Mouse (Mus musculus) heart, adult 2 months (tissue): Measurements from ENCODE around the gene Car9.

Experiments used
- CTCF ChIP-seq: fragments of 200-600 bp; IDR thresholded peaks from 2 replicates; pipeline ENCODE4 v1.8.1; 2022; ENCODE audit warnings: antibody characterized with exemption, mild to moderate bottlenecking, moderate library complexity
- EP300 ChIP-seq: fragments of 200-500 bp; IDR thresholded peaks from 2 replicates; pipeline ENCODE4 v1.6.1; 2011; ENCODE audit warnings: low read depth, low read length, control low read depth; ENCODE audit not compliant: insufficient read depth
- POLR2A ChIP-seq: fragments of 200-500 bp; IDR thresholded peaks from 2 replicates; pipeline ENCODE4 v1.6.1; 2011; ENCODE audit warnings: mild to moderate bottlenecking, low read depth, low read length, control low read depth; ENCODE audit not compliant: insufficient read depth

DNA sequence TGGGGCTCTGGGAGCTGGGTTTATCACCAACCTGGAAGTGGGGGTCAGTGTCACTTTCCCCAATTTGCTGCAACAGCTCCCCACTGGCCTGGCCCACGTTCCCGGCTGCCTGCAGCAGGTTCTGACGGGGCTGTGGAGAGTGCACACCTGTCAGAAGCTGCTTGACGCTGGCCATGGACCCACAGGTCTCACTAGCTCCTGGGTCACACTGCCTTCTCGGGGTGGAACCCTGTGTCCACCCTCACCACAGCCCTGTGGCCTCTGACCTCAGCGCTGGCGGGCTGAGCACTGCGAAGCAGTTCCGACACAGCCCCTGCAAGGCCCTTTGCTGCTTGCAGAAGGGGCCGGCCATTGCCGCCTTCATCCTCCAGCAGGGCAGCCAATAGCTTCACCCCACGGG is 42.3 kb downstream of the Car9 start:
- no peak for TF ChIP-seq CTCF
- TF ChIP-seq POLR2A = no peak
- TF ChIP-seq EP300 = no peak
